Mouse (Mus musculus): ENCODE data around the gene Gss. TPM values are rescaled to one million over a fixed set of nuclear protein-coding genes. Genes with fewer than 3 reads are reported as not detected.

Gene Gss
- polyA plus RNA-seq, 1 experiment, result 55.3 TPM

- no peaks in the 10 kb centered on the region for H3K27me3 ChIP-seq (ENCODE audit: control insufficient read depth, insufficient read depth, insufficient read length)
- peaks cover 10% of the 10 kb centered on the region for H3K36me3 ChIP-seq (ENCODE audit: control insufficient read depth, insufficient read depth)
- no peak overlapping the region for H3K4me2 ChIP-seq (ENCODE audit: low read depth)
- no peaks in the 10 kb centered on the region for H3K79me2 ChIP-seq (ENCODE audit: control insufficient read depth, insufficient read depth)
- H3K4me3 ChIP-seq, result no peak overlapping the region
- no peak for TF ChIP-seq MYOG (IDR thresholded peaks at IDR 0.05; ENCODE audit: control insufficient read depth in 1 of 3, insufficient read depth in 1 of 3, insufficient read length in 2 of 3, low read depth in 2 of 3)
- no peak overlapping the region for H3ac ChIP-seq (ENCODE audit: control insufficient read depth, insufficient read length)
Observed at GRCm38 (mm10) chr2:155588136-155588535, 4.5 kb downstream of the Gss start.

DNA sequence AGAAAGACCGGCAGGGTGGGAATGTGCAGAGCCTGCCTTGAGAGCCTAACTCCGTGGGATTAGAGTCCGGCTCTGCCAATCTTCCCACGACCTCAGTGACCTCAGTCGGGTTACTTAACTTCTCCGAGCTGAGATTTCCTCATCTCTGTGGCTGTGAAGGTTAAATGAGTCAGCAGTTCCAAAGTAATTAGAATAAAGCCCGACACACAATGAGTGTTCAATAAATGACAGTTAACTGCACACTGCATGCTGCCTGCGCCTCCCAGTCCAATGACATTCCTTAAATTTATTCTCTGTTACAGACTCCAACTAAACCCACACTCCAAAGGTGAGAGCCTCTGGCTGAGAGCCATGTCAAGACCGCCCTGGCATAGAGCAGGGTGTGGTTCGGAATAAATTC, 7.1 kb downstream of the Gss start:
- Histone ChIP-seq H3K79me2 (ENCODE audit: control insufficient read depth, insufficient read depth) (no peaks in the 10 kb centered on the region), H3K4me2 (ENCODE audit: low read depth) (no peak overlapping the region)
- TF ChIP-seq MYOD1 (IDR thresholded peaks at IDR 0.05; ENCODE audit: control insufficient read depth in 1 of 3, insufficient read length in 2 of 3, low read depth in 2 of 3) (no peak), E2F4 (IDR thresholded peaks at IDR 0.05; ENCODE audit: insufficient read depth) (no peak), MYOG (IDR thresholded peaks at IDR 0.05; ENCODE audit: control insufficient read depth in 1 of 3, insufficient read depth in 1 of 3, insufficient read length in 2 of 3, low read depth in 2 of 3) (no peak), TCF3 (IDR thresholded peaks at IDR 0.05; ENCODE audit: insufficient read length, low read depth) (no peak), TCF12 (IDR thresholded peaks at IDR 0.05; ENCODE audit: insufficient read depth, poor library complexity, severe bottlenecking) (no peak), USF1 (IDR thresholded peaks at IDR 0.05; ENCODE audit: low read depth) (no peak), POLR2A (IDR thresholded peaks at IDR 0.05; ENCODE audit: insufficient read length, low read depth) (no peak)

GRCm38 (mm10) chr2:155585082-155585481, 7.5 kb downstream of the Gss start:
- no peak for TF ChIP-seq SRF (IDR thresholded peaks at IDR 0.05; ENCODE audit: control insufficient read depth, insufficient read length, low read depth)
- no peak for TF ChIP-seq USF1 (IDR thresholded peaks at IDR 0.05; ENCODE audit: low read depth)
- no peak for TF ChIP-seq POLR2A (IDR thresholded peaks at IDR 0.05; ENCODE audit: insufficient read length, low read depth)
- TF ChIP-seq E2F4 (IDR thresholded peaks at IDR 0.05; ENCODE audit: insufficient read depth), result no peak
- Histone ChIP-seq H3ac (ENCODE audit: control insufficient read depth, insufficient read length) (no peak overlapping the region), H3K4me3 (no peak overlapping the region), H3K36me3 (ENCODE audit: control insufficient read depth, insufficient read depth) (peaks cover 10% of the 10 kb centered on the region), H3K27me3 (ENCODE audit: control insufficient read depth, insufficient read depth, insufficient read length) (no peaks in the 10 kb centered on the region), H3K4me2 (ENCODE audit: low read depth) (no peak overlapping the region), H3K79me2 (ENCODE audit: control insufficient read depth, insufficient read depth) (no peaks in the 10 kb centered on the region)

More for the DNA sequence above, 7.1 kb downstream of the Gss start:
- H3K27me3 ChIP-seq (ENCODE audit: control insufficient read depth, insufficient read depth, insufficient read length), result no peaks in the 10 kb centered on the region
- no peak overlapping the region for H3ac ChIP-seq (ENCODE audit: control insufficient read depth, insufficient read length)
- no peak overlapping the region for H3K4me3 ChIP-seq
- peaks cover 10% of the 10 kb centered on the region for H3K36me3 ChIP-seq (ENCODE audit: control insufficient read depth, insufficient read depth)

- H3K4me2 ChIP-seq (ENCODE audit: low read depth), result no peak overlapping the region
- peaks cover 10% of the 10 kb centered on the region for H3K36me3 ChIP-seq (ENCODE audit: control insufficient read depth, insufficient read depth)
- H3K79me2 ChIP-seq (ENCODE audit: control insufficient read depth, insufficient read depth), result no peaks in the 10 kb centered on the region
- H3ac ChIP-seq (ENCODE audit: control insufficient read depth, insufficient read length), result no peak overlapping the region
- TF ChIP-seq TCF3 (IDR thresholded peaks at IDR 0.05; ENCODE audit: insufficient read length, low read depth) (no peak), E2F4 (IDR thresholded peaks at IDR 0.05; ENCODE audit: insufficient read depth) (no peak), MAX (IDR thresholded peaks at IDR 0.05; ENCODE audit: low read depth) (no peak), MYOG (IDR thresholded peaks at IDR 0.05; ENCODE audit: control insufficient read depth in 1 of 3, insufficient read depth in 1 of 3, insufficient read length in 2 of 3, low read depth in 2 of 3) (no peak)
- H3K27me3 ChIP-seq (ENCODE audit: control insufficient read depth, insufficient read depth, insufficient read length), result no peaks in the 10 kb centered on the region
- H3K4me3 ChIP-seq, result no peak overlapping the region
Observed at GRCm38 (mm10) chr2:155583927-155584530, 8.6 kb downstream of the Gss start.

DNA sequence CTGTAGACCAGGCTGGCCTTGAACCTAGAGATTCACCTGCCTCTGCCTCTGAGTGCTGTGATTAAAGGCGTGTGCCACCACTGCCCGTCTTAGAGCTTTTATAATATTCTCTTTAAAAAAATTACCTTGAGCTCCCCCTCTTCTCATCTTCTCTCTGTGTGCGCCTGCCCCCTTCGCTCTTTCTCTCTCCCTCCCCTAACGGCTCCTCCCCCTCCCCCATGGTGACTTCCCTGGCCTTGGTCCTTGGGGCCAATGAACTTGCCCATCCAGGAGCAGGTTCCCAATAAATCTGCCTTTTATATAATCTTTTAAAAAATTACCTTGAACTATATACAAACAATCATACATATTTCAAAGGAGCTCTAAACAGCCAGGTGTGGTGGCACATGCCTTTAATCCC, 9.6 kb downstream of the Gss start:
- Histone ChIP-seq H3ac (ENCODE audit: control insufficient read depth, insufficient read length) (no peak overlapping the region), H3K36me3 (ENCODE audit: control insufficient read depth, insufficient read depth) (peaks cover 10% of the 10 kb centered on the region), H3K4me2 (ENCODE audit: low read depth) (no peak overlapping the region), H3K79me2 (ENCODE audit: control insufficient read depth, insufficient read depth) (no peaks in the 10 kb centered on the region), H3K4me3 (no peak overlapping the region), H3K27me3 (ENCODE audit: control insufficient read depth, insufficient read depth, insufficient read length) (no peaks in the 10 kb centered on the region)
- no peak for TF ChIP-seq E2F4 (IDR thresholded peaks at IDR 0.05; ENCODE audit: insufficient read depth)
- no peak for TF ChIP-seq REST (IDR thresholded peaks at IDR 0.05; ENCODE audit: insufficient read depth, insufficient read length)
- TF ChIP-seq USF1 (IDR thresholded peaks at IDR 0.05; ENCODE audit: low read depth), result no peak
- TF ChIP-seq TCF3 (IDR thresholded peaks at IDR 0.05; ENCODE audit: insufficient read length, low read depth), result no peak
- no peak for TF ChIP-seq CEBPB (IDR thresholded peaks at IDR 0.05; ENCODE audit: insufficient read depth, poor library complexity, severe bottlenecking)
- no peak for TF ChIP-seq POLR2AphosphoS2 (IDR thresholded peaks at IDR 0.05; ENCODE audit: insufficient read length, low read depth)
- TF ChIP-seq MYOG (IDR thresholded peaks at IDR 0.05; ENCODE audit: control insufficient read depth in 1 of 3, insufficient read depth in 1 of 3, insufficient read length in 2 of 3, low read depth in 2 of 3), result no peak
- no peak for TF ChIP-seq SRF (IDR thresholded peaks at IDR 0.05; ENCODE audit: control insufficient read depth, insufficient read length, low read depth)
- TF ChIP-seq MAX (IDR thresholded peaks at IDR 0.05; ENCODE audit: low read depth), result no peak
- no peak for TF ChIP-seq MYOD1 (IDR thresholded peaks at IDR 0.05; ENCODE audit: control insufficient read depth in 1 of 3, insufficient read length in 2 of 3, low read depth in 2 of 3)
- no peak for TF ChIP-seq POLR2A (IDR thresholded peaks at IDR 0.05; ENCODE audit: insufficient read length, low read depth)
- TF ChIP-seq TCF12 (IDR thresholded peaks at IDR 0.05; ENCODE audit: insufficient read depth, poor library complexity, severe bottlenecking), result no peak

All from myocyte (in vitro differentiated cells).